ENCODE assay signal across 8 mouse cellular contexts in genomic region chr5:137114891-137115561, GRCm38 (mm10). TPM values are rescaled to one million over a fixed set of nuclear protein-coding genes. Genes with fewer than 3 reads are reported as not detected.
A peak's percentile ranks its signal among the peaks of the same experiment; 100 is the strongest.
DNase-seq lines count a peak whose midpoint lies in the region; ATAC-seq lines count a peak whose summit lies in the region.
"Had no signal": no experiment of that assay in that cellular context is flagged by ENCODE, and none has a peak within 500 bp of the region (broad histone marks: within the 10 kb centered on the region; RNA-seq: fewer than 3 reads in every experiment).

No protein-coding gene starts in this region.

- H3K27me3 ChIP-seq in lung, embryonic 15.5 days, result no peaks in the 10 kb centered on the region
- H3K27me3 ChIP-seq in embryonic facial prominence, embryonic 15.5 days, result no peaks in the 10 kb centered on the region
- no peaks in the 10 kb centered on the region for H3K27me3 ChIP-seq in intestine, embryonic 16.5 days (replicated peaks; ENCODE audit: control insufficient read depth, insufficient read depth, low read length)
- H3K27me3 ChIP-seq in neural tube, embryonic 15.5 days (replicated peaks), result no peaks in the 10 kb centered on the region

- ATAC-seq in lung, embryonic 15.5 days (ENCODE audit: borderline replicate concordance, extremely low read depth, low FRiP score, low TSS enrichment), result no peak
- no peak for ATAC-seq in embryonic facial prominence, embryonic 15.5 days (ENCODE audit: insufficient number of reproducible peaks, low FRiP score, low TSS enrichment, low read depth)
- ATAC-seq in intestine, embryonic 16.5 days, result no peak
- ATAC-seq in neural tube, embryonic 15.5 days (ENCODE audit: low FRiP score), result no peak

- peak overlapping the region; percentile 75 for H3K27ac ChIP-seq in lung, embryonic 15.5 days
- H3K27ac ChIP-seq in embryonic facial prominence, embryonic 15.5 days (replicated peaks), result 0 out of 2 replicates have a peak overlapping the region, but pooled peaks have one; percentile 65
- no peak overlapping the region; the same call in 1 of the 2 replicates for H3K27ac ChIP-seq in intestine, embryonic 16.5 days (ENCODE audit: low read length)
- no peak overlapping the region for H3K27ac ChIP-seq in neural tube, embryonic 15.5 days (replicated peaks)

- no peak for DNase-seq in lung, postnatal 4 days
- DNase-seq in left cerebral cortex, adult 8-10 months (ENCODE audit: low spot score in 2 of 2), result no peak
- no peak for DNase-seq in layer of hippocampus, adult 11-12 months (ENCODE audit: low spot score)
- DNase-seq: adrenal gland, postnatal 14 days had no signal

- WGBS in lung, embryonic 15.5 days, result 54% methylated on average over 9 of the region's 9 CpGs
- WGBS in embryonic facial prominence, embryonic 15.5 days, result 75% methylated on average over 9 of the region's 9 CpGs
- 75% methylated on average over 9 of the region's 9 CpGs for WGBS in intestine, embryonic 16.5 days
- WGBS in neural tube, embryonic 15.5 days, result 82% methylated on average over 9 of the region's 9 CpGs

- peaks cover 25% of the 10 kb centered on the region for H3K36me3 ChIP-seq in lung, embryonic 15.5 days
- peaks cover 29% of the 10 kb centered on the region for H3K36me3 ChIP-seq in embryonic facial prominence, embryonic 15.5 days
- peaks cover 22% of the 10 kb centered on the region for H3K36me3 ChIP-seq in intestine, embryonic 16.5 days (ENCODE audit: control insufficient read depth, insufficient read depth, low read length)
- no peaks in the 10 kb centered on the region for H3K36me3 ChIP-seq in neural tube, embryonic 15.5 days

- H3K9me3 ChIP-seq in lung, embryonic 15.5 days, result no peaks in the 10 kb centered on the region
- H3K9me3 ChIP-seq in embryonic facial prominence, embryonic 15.5 days (replicated peaks), result no peaks in the 10 kb centered on the region
- H3K9me3 ChIP-seq in intestine, embryonic 16.5 days (ENCODE audit: control insufficient read depth, low read length), result no peaks in the 10 kb centered on the region; the same call in 1 of the 2 replicates
- no peaks in the 10 kb centered on the region for H3K9me3 ChIP-seq in neural tube, embryonic 15.5 days (replicated peaks)

- peak overlapping the region; percentile 85 for H3K4me2 ChIP-seq in lung, embryonic 15.5 days
- peak overlapping the region; percentile 59 for H3K4me2 ChIP-seq in embryonic facial prominence, embryonic 15.5 days (replicated peaks)
- H3K4me2 ChIP-seq in intestine, embryonic 16.5 days (ENCODE audit: low read depth, low read length), result peak overlapping the region; percentile 92
- H3K4me2 ChIP-seq in neural tube, embryonic 15.5 days, result peak overlapping the region; percentile 58

- H3K9ac ChIP-seq in lung, embryonic 15.5 days, result peak overlapping the region; percentile 70
- H3K9ac ChIP-seq in embryonic facial prominence, embryonic 15.5 days, result no peak overlapping the region
- peak overlapping the region; percentile 89 for H3K9ac ChIP-seq in intestine, embryonic 16.5 days (ENCODE audit: low read depth, low read length)
- no peak overlapping the region for H3K9ac ChIP-seq in neural tube, embryonic 15.5 days (replicated peaks)

- H3K4me3 ChIP-seq in lung, embryonic 15.5 days, result peak overlapping the region; percentile 75
- peak overlapping the region; percentile 61 for H3K4me3 ChIP-seq in embryonic facial prominence, embryonic 15.5 days (replicated peaks)
- peak overlapping the region; percentile 71 for H3K4me3 ChIP-seq in intestine, embryonic 16.5 days (ENCODE audit: low read length)
- H3K4me3 ChIP-seq in neural tube, embryonic 15.5 days (replicated peaks), result peak overlapping the region; percentile 40; the same call in 1 of the 2 replicates

- H3K4me1 ChIP-seq in lung, embryonic 15.5 days, result peaks cover 16% of the 10 kb centered on the region
- H3K4me1 ChIP-seq in embryonic facial prominence, embryonic 15.5 days, result peaks cover 16% of the 10 kb centered on the region
- H3K4me1 ChIP-seq in intestine, embryonic 16.5 days (ENCODE audit: control insufficient read depth, insufficient read depth, low read length), result peaks cover 15% of the 10 kb centered on the region
- peaks cover 9% of the 10 kb centered on the region for H3K4me1 ChIP-seq in neural tube, embryonic 15.5 days

RNA-seq across cellular contexts. Expression of gene Trim56, which starts 1.0 kb away (rescaled TPM):
- 9.8 and 10.5 TPM in 2 replicates for polyA plus RNA-seq in lung, embryonic 15.5 days (2015; fragmentation: Nextera tagmentation; extraction: Ambion mirVana)
- polyA plus RNA-seq in embryonic facial prominence, embryonic 15.5 days (2015; fragmentation: Nextera tagmentation; extraction: Ambion mirVana), result 7.8 and 8.5 TPM in 2 replicates
- 5.5 and 6.5 TPM in 2 replicates for polyA plus RNA-seq in intestine, embryonic 16.5 days (2015; fragmentation: Nextera tagmentation; extraction: Ambion mirVana)
- polyA plus RNA-seq in neural tube, embryonic 15.5 days (2015; fragmentation: Nextera tagmentation; extraction: Ambion mirVana), result 2.4 and 5.4 TPM in 2 replicates
- 1 to 10 TPM; 5.4 to 8.9 (median 7.4) TPM for total RNA-seq in left cerebral cortex, adult 8-10 months (2022)

RNA-seq across cellular contexts. Expression of gene Muc3, which starts 34.1 kb away (rescaled TPM):
- polyA plus RNA-seq in lung, embryonic 15.5 days (2015; fragmentation: Nextera tagmentation; extraction: Ambion mirVana), result not detected in 2 replicates
- polyA plus RNA-seq in embryonic facial prominence, embryonic 15.5 days (2015; fragmentation: Nextera tagmentation; extraction: Ambion mirVana), result 0.09 TPM in 1 of 2 replicates, not detected in the other
- polyA plus RNA-seq in intestine, embryonic 16.5 days (2015; fragmentation: Nextera tagmentation; extraction: Ambion mirVana), result 5.6 and 6.1 TPM in 2 replicates
- polyA plus RNA-seq in neural tube, embryonic 15.5 days (2015; fragmentation: Nextera tagmentation; extraction: Ambion mirVana), result 0.34 TPM in 1 of 2 replicates, not detected in the other
- not detected for total RNA-seq in left cerebral cortex, adult 8-10 months (2022)
- total RNA-seq: adrenal gland, postnatal 14 days had no signal

RNA-seq across cellular contexts. Expression of gene Serpine1, which starts 43.0 kb away (rescaled TPM):
- 0.86 TPM in 2 replicates for polyA plus RNA-seq in lung, embryonic 15.5 days (2015; fragmentation: Nextera tagmentation; extraction: Ambion mirVana)
- polyA plus RNA-seq in embryonic facial prominence, embryonic 15.5 days (2015; fragmentation: Nextera tagmentation; extraction: Ambion mirVana), result 0.38 and 0.51 TPM in 2 replicates
- 0.24 and 0.29 TPM in 2 replicates for polyA plus RNA-seq in intestine, embryonic 16.5 days (2015; fragmentation: Nextera tagmentation; extraction: Ambion mirVana)
- 0.23 and 0.26 TPM in 2 replicates for polyA plus RNA-seq in neural tube, embryonic 15.5 days (2015; fragmentation: Nextera tagmentation; extraction: Ambion mirVana)
- 1 to 10 TPM; 1.1 to 2.7 (median 1.9) TPM for total RNA-seq in left cerebral cortex, adult 8-10 months (2022)

Comparison
In these comparisons a context has a peak if more than half of its experiments do, and no peak if none do; other contexts are left out.
1. H3K27ac ChIP-seq: peak in lung, embryonic 15.5 days (single experiment) and embryonic facial prominence, embryonic 15.5 days (single experiment); none in intestine, embryonic 16.5 days (single experiment) and neural tube, embryonic 15.5 days (single experiment).
2. H3K9ac ChIP-seq: peak in lung, embryonic 15.5 days (single experiment) and intestine, embryonic 16.5 days (single experiment); none in embryonic facial prominence, embryonic 15.5 days (single experiment) and neural tube, embryonic 15.5 days (single experiment).
3. Peak in every context shown above with its lines, with median percentiles within 50 percentile points of each other: H3K4me2 ChIP-seq and H3K4me3 ChIP-seq.